Mouse (Mus musculus): ENCODE data around the gene Ruvbl2.
"Not testable (repeated sequence)": the region's sequence is repeated elsewhere in the genome, so short reads cannot be mapped to it uniquely, and the experiment has no call there.

Ruvbl2 gene

GRCm38 (mm10) chr7:45461326-45461725 is 23.4 kb upstream of the Ruvbl2 start:
- in situ Hi-C loops (cut with MboI, MseI), result no loop called here

DNA sequence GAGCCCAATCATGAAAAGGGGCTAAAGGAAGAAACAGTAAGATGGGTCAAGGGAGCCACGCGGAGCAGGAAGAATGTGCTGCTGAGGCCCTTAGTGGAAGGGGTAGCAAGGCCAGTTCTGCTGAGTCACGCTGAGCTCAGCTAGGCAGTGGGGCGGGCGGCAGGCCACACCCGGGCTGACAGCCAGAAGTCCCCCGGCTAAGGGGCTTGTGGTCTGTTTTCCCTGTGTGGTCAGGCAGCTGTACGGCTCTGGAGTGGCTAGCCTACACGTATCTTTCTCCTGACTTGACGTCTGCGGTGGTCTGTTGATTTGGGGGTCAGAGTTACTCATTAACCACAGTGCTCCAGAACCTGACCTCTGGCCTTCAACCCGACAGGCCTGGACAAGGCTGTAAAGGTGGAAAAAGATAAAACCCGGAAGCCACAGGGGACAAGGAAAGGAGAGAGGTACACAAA is 23.0 kb upstream of the Ruvbl2 start:
- in situ Hi-C loops (cut with MboI, MseI), result no loop called here

GRCm38 (mm10) chr7:45460377-45460776 is 22.5 kb upstream of the Ruvbl2 start:
- in situ Hi-C loops (cut with MboI, MseI), result no loop called here

DNA sequence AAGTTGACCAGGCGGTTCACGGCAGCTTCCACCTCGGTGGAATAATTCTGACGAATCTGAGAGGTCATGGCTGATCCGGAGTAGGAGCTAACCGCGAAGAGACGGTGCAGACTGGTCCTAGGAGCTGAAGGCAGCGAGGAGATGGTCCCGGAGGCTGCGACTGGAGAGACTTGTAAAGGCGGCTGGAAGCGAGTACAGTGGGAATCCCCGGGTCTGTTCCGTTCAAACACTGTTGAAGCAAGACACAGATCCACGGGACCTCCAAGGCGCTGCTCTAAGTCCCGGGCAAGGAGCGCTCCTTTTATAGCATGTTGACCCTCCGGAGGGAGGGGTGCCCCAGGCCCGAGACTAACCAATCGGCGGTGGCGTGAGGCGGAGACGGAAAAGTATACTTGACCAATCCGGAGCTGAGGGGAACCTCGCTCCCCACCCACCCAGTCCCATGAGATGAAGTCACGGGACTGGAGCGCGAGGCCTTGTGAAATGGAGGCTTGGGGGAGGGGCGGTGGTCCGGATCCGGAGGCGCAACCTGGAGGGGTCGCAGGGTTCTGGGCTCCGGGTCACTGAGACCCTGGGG is 21.8 kb upstream of the Ruvbl2 start, which contains the start of gene Ftl1:
Gene Ftl1, minus strand, starts transcription at position 321 of the 577 bp plus-strand sequence.
- in situ Hi-C loops (cut with MboI, MseI), result not testable (repeated sequence)

GRCm38 (mm10) chr7:45458748-45459563 is 21.1 kb upstream of the Ruvbl2 start:
- in situ Hi-C loops (cut with MboI, MseI), result no loop called here

DNA sequence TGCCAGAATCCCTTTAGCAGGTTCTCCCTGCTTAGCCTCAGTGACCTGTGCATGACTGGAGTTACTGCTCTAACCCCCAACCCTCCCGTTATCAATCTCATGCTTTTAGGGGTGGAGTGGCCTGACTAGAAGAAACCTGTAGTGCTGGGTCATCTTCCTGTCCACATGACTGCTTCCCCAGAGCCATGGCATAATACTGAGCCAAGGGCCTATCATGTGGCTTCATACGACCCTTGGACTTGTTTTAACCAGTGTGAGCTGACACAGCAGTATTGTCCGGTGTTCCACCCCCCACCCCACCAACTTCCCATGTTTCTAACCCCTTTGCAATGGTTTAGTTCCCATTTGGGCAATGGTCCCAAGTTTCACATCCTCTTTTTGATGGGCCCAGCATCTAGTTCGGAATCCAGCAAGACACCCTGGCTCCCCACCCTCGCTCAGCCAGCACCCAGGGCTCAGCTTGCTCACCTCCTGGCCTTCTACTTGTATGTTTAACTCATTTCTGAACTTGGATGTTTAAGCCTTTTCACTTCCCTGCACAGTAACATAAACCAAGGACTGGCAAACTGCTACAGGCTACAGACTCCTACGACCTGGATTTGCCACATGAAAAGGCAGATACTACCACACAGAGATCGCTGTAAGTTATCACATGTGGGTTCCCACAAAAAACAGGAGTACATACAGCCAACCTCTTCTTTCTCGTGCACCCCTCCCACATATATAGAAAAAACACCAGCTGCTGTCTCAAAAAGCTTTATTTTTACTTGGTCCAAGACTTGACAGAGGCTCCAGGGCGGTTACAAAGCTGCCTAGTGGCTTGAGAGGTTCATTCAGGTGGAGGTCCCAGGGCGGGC is 19.5 kb upstream of the Ruvbl2 start:
- in situ Hi-C loops (cut with MboI, MseI), result no loop called here

- in situ Hi-C loops (cut with MboI, MseI), result no loop called here
Measured at GRCm38 (mm10) chr7:45456721-45457203, 18.9 kb upstream of the Ruvbl2 start.

DNA sequence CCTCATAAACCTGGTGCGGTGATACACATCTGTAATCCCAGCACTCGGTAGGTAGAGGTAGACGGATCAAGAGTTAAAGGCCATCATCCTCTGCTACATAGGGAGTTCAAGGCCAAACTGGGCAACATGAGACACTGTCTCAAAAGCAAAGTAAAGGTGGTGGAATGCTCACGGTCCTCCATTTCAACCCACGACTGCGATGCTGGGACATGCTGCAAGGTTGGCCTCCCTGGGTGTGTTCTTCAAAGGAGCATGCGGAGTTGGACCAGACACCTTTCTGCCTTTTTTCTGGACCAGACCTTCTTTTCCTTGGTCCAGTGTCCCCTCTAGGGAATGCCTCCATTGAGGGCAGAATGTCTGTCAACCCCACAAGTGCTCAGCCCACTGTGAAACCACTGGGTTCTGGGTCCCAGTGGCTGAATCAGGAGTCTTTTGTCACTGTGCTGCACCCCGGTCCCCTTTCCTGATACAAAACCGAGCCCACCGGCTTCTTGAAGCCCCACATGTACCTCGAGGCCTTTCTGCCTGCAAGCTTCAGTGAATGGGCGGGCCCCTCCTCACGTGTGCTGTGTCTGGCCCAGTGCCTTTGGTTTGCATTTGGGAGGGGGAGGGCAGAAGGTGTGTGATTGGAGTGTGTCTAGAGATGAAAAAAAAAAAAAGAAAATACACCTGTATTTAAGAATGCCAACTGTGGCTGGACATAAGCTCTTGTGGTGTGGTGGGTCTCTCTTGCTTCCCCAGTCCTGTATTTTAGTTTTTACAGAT is 18.2 kb upstream of the Ruvbl2 start:
- in situ Hi-C loops (cut with MboI, MseI), result no loop called here

- in situ Hi-C loops (cut with MboI, MseI), result no loop called here
Measured at GRCm38 (mm10) chr7:45454971-45455370, 17.1 kb upstream of the Ruvbl2 start.

GRCm38 (mm10) chr7:45451344-45451982 is 13.6 kb upstream of the Ruvbl2 start:
- in situ Hi-C loops (cut with MboI, MseI), result no loop called here

DNA sequence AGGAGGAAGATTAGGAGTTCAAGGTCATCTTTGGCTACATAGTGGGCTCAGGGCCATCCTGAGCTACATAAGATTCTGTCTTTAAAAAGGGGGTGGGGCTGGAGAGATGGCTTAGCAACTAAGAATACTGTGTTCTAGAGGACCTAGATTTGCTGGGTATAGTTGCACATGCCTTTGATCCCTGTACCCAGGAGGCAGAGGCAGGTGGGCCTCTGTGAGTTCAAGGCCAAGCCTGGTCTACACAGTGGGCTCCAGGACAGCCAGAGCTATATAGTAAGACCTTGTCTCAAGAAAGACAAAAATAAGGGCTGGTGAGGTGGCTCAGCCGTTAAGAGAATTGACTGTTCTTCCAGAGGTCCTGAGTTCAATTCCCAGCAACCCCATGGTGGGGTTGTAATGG is 12.1 kb upstream of the Ruvbl2 start:
- in situ Hi-C loops (cut with MboI, MseI), result no loop called here

DNA sequence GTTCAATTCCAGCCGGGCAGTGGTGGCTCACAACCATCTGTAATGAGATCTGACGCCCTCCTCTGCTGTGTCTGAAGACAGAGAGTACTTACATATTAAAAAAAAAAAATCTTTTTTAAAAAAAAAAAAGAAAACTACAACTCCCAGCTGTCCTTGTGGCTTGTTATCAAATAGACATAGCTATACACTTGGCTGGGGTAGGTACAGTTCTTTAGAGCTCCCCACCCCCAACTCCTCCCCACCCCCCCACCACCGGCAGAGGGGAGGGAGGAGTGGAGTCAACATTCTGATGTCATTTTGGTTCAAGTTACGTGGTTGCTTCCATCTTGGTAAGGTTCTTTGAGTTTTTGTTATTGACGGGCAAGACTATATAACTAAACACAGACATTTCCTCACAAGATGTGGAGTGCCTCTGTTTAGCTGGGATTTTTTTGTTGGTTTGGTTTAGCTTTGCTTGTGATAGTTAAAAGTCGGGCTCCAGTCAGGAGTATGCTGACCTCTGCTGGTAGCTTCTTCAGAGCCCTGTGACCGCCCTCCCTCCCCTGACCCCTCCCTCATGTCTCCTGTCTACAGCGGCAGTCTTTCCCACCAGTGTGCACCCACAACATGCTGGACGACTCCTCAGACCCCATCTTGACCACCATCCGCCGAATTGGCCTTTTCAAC is 9.6 kb upstream of the Ruvbl2 start:
- in situ Hi-C loops (cut with MboI, MseI), result no loop called here

DNA sequence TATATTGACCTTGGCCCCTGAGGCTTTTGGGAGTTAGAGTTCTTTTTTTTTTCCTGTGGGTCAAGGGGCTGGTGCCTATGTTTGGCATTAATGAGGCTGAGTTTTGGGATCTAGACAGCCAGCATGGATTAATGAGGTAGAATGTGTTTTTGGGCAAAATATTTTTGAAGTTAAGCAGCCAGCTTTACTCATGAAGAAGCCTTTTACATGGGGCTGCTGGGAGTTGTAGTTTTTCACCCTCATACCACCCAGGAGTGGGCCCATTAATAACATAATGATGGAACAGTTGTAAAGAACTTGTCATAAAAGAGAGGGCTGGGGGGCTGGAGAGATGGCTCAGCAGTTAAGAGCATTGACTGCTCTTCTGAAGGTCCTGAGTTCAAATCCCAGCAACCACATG is 8.7 kb upstream of the Ruvbl2 start:
- in situ Hi-C loops (cut with MboI, MseI), result no loop called here

DNA sequence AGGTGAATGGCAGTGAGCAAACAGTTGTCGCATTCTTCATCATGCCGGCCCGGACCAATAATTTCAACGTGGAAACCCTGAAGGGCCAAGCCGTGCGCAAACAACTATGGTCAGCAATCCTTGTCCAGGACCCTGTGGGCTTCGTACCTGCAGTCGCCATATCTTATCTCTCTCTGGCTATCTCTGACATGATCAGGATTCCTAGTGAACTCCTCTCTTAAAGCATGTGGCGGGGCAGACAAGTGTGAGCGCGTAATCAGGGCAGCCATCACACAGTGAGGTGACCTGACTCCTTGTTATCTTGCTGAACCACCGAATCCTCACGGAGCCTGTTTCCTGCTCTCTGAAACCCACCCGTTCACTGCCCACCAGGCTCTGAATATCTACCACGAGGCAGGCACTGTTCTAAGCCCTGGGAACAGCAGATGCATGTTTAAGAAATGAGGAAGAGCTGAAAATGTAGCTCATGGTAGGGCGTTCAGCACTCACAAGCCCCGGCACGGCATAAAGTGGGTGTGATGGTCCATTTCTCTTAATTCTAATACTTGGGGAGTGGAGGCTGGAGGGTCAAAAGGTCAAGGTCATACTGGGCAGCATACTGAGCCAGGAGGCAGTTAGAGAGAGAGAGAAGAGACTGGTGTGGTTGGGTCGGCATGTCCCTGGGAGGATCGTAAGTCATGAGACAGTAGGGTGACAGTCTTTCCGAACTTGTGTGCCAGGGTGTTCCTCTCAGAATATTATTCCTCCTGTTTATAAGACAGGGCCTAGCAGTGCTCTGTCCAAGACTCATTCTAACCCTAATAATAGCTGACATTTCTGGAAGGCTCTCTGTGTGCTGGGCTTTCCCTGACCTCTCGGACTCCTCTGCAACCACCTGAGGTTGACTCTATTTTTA is 5.9 kb upstream of the Ruvbl2 start:
- in situ Hi-C loops (cut with MboI, MseI), result no loop called here

DNA sequence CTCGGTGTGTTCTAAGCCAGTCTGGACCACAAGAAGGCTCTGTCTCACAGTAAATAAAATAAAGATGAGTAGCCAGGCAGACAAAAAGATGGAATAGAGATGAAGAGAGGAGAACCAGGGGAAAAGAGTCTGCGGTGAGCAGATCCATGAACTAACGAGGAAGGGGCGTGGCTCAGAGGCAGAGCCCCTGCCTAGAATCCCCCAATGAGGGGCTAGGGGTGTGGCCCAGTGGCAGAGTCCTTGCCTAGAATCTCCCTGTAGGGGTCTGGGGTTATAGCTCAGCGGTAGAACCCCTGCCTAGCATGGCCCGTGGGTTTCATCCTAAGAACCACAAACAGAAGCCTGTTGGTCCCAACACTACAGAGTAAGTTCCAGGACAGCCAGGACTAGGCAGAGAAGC is 850 bp downstream of the Ruvbl2 start:
- in situ Hi-C loops (cut with MboI, MseI), result no loop called here

DNA sequence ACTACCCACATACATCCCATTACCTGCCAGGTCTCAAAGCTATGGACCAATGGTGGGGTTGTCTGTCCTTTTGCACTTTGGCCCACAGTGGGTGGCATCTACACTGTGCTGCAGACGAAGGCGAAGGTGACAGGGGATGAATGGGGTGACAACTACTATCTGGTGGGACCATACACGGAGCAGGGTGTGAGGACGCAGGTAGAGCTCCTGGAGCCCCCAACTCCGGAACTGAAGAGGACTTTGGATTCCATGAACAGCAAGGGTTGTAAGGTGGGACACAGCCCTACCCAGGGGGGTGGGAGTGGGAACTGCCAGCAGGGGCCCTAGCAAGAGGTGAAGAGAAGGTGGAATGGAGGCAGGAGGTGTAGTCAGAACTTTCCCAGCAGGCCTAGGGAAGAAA is 1.5 kb downstream of the Ruvbl2 start:
- in situ Hi-C loops (cut with MboI, MseI), result no loop called here

DNA sequence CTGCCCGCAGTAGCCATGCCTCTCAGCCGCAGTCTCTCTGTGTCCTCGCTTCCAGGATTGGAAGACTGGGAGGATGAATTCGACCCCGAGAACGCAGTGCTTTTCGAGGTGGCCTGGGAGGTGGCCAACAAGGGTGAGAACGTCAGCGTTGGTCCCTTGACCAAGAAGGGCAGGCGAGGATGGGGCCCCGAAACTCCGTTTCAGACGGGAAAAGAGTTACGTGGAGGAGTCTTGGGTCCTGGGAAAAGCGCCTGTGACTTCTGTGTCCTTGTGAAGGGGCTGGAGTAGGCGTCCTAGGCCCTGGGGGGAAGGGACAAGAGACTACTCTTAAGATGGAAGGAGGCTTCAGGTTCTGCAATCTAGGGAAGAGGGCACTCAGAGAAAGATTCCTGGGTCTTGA is 2.9 kb downstream of the Ruvbl2 start:
- in situ Hi-C loops (cut with MboI, MseI), result no loop called here

GRCm38 (mm10) chr7:45434203-45435015 is 3.5 kb downstream of the Ruvbl2 start, which contains the start of gene Gys1:
Gys1 (plus strand) TSS chr7:45434844.
- in situ Hi-C loops (cut with MboI, MseI), result no loop called here
